Mouse (Mus musculus) embryonic facial prominence, embryonic 13.5 days (tissue): ENCODE measurements around the gene Eras. TPM values are rescaled to one million over a fixed set of nuclear protein-coding genes. Genes with fewer than 3 reads are reported as not detected.

Experiments
- ATAC-seq: fragments of 200-750 bp; cut with Nextera tagmentation; 2 replicates; pipeline ENCODE4 v1.8.0; 2017; ENCODE audit warnings: low read depth; ENCODE audit not compliant: insufficient number of reproducible peaks, insufficient read depth, low FRiP score, low TSS enrichment
- H3K27ac ChIP-seq: fragments of 300-500 bp; sonication (generic); 2 replicates; pipeline ENCODE4 v1.5.1; 2015; ENCODE audit warnings: moderate library complexity, mild to moderate bottlenecking, inconsistent platforms
- H3K27me3 ChIP-seq: fragments of 300-500 bp; sonication (generic); 2 replicates; pipeline ENCODE4 v1.6.1; 2015; ENCODE audit warnings: mild to moderate bottlenecking, inconsistent platforms
- H3K36me3 ChIP-seq: fragments of 300-500 bp; sonication (generic); 2 replicates; pipeline ENCODE4 v1.6.1; 2015; ENCODE audit warnings: mild to moderate bottlenecking, inconsistent platforms
- H3K4me1 ChIP-seq: fragments of 300-500 bp; sonication (generic); 2 replicates; pipeline ENCODE4 v1.6.1; 2015; ENCODE audit warnings: inconsistent platforms
- H3K4me2 ChIP-seq: fragments of 300-500 bp; sonication (generic); 2 replicates; pipeline ENCODE4 v1.6.1; 2015; ENCODE audit warnings: moderate library complexity, mild to moderate bottlenecking, inconsistent platforms
- H3K4me3 ChIP-seq: fragments of 300-500 bp; sonication (generic); 2 replicates; pipeline ENCODE4 v1.5.1; 2015; ENCODE audit warnings: mild to moderate bottlenecking, inconsistent platforms
- H3K9ac ChIP-seq: fragments of 300-500 bp; sonication (generic); 2 replicates; pipeline ENCODE4 v1.6.1; 2015; ENCODE audit warnings: mild to moderate bottlenecking, inconsistent platforms
- H3K9me3 ChIP-seq: fragments of 300-500 bp; sonication (generic); 2 replicates; pipeline ENCODE4 v1.6.1; 2016; ENCODE audit warnings: inconsistent platforms
- WGBS: fragments of 180-500 bp; shearing (Covaris S2); methylation state at CpG from one replicate; pipeline ENCODE4 v1.1.7; 2015; ENCODE audit warnings: mixed read lengths; 5-methylcytosine and 5-hydroxymethylcytosine counted together
- polyA plus RNA-seq: library from polyadenylated mRNA; unstranded; fragments of >200 nt; fragmentation: Nextera tagmentation; extraction: Ambion mirVana; gene quantifications from 2 replicates; pipeline ENCODE4 v1.2.1, GENCODE M21; 2015

The Eras gene
- not detected in 2 replicates for polyA plus RNA-seq

- no peak for ATAC-seq
- no peak within 1 kb of the TSS for H3K4me3 ChIP-seq
- no peaks in the 10 kb centered on the region for H3K9me3 ChIP-seq
- H3K36me3 ChIP-seq: peaks cover 25% of the 10 kb centered on the region
- no peak within 1 kb of the TSS for H3K4me2 ChIP-seq
- no peak within 1 kb of the TSS for H3K27ac ChIP-seq
- no peak within 1 kb of the TSS for H3K9ac ChIP-seq
- H3K4me1 ChIP-seq: no peaks in the 10 kb centered on the region
- peaks cover 63% of the 10 kb centered on the region for H3K27me3 ChIP-seq
- WGBS: 22% methylated on average over 19 of the region's 19 CpGs
Observed at GRCm38 (mm10) chrX:7928270-7928790, at the start of gene Eras. TSS of gene Eras (minus strand) at chrX:7928607.

DNA sequence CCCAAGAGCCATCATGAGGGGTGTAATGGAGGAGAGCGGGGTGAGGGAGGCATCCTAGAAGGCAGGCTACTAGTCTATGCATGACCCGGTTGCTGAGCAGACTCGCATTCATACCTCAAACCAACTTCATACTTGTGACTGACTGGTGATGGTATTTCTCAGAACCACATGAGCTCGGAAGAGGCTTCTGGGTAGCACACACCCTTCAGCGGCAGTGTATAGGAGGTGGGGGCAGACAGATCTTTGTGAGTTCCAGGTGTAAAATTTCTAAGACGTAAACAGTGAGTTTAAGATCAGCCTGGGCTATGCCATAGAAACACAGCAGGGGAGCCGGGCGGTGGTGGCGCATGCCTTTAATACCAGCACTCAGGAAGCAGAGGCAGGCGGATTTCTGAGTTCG is 49.5 kb upstream of the Eras start, which contains the start of gene Gata1:
Gene Gata1 (minus strand): TSS at position 180 of the 400 bp plus-strand sequence.
- no peak for ATAC-seq
- Histone ChIP-seq H3K9ac (no peak within 1 kb of the TSS), H3K4me3 (no peak within 1 kb of the TSS), H3K4me1 (no peaks in the 10 kb centered on the region), H3K9me3 (no peaks in the 10 kb centered on the region), H3K36me3 (no peaks in the 10 kb centered on the region), H3K27me3 (no peaks in the 10 kb centered on the region), H3K27ac (no peak within 1 kb of the TSS), H3K4me2 (no peak within 1 kb of the TSS)
- 90% methylated on average over 11 of the region's 11 CpGs for WGBS

DNA sequence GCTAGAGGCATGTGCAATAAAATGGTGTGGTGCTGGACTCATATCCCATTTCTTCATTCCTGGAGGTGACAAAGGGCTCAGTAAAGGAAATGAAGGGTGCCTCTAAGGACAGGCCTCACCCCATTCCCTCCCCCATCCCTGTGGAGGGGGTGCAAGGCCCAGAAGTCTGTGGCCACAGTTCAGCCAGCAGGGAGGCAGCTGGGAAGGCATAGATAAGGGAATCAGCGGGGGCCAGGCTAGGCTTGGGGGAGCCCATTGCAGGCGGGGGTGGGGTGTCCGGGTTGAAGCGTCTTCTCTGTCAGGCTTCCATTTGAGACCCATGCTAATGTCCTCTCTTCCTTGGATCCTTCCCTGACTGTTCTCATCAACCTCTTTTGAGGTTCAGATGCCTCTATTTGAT is 42.9 kb upstream of the Eras start:
- Histone ChIP-seq H3K9me3 (no peaks in the 10 kb centered on the region), H3K4me2 (no peak overlapping the region), H3K9ac (no peak overlapping the region), H3K36me3 (no peaks in the 10 kb centered on the region), H3K27me3 (no peaks in the 10 kb centered on the region), H3K4me3 (no peak overlapping the region), H3K27ac (no peak overlapping the region), H3K4me1 (no peaks in the 10 kb centered on the region)
- no peak for ATAC-seq
- WGBS: 88% methylated on average over 4 of the region's 4 CpGs

DNA sequence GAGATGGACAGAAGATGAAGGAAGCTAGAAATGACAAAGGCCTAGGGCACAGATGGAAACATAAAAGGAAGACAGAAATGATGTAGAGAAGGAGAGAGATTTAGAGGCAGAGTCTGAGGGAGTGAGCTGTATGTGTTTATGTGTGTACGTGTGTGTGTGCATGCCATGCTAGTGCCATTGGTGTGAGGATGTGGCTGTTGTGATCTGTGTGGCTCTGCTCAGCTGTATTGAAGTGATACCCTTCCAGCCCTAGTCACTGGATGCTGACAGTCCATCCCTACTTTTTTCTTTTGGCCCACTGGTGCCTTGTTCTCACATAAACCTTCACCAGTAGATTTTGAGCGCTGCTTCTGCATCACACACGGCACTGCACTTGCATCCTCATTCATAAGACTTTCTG is 40.5 kb upstream of the Eras start:
- WGBS: 87% methylated on average over 3 of the region's 3 CpGs

DNA sequence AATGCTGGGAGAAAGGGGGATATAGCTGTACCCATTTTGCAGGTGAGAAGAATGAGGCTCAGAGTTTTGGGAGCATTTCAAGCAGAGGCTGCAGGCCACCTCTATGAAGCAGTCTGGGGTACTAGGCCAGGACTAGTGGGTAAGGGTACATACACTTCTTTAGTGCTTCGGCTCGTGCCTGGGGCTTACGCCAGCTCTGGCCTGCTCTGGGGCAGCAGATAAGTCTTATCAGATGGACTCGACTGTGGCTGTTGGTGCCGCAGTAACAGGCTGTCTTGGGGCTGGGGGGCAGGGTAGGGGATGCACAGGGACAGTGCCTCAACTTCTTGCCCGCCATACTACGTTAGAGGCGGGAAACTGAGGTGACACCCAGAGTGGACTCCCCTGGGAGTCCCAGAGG is 39.8 kb upstream of the Eras start:
- Histone ChIP-seq H3K36me3 (no peaks in the 10 kb centered on the region), H3K9ac (no peak overlapping the region), H3K4me3 (no peak overlapping the region), H3K9me3 (no peaks in the 10 kb centered on the region), H3K4me2 (no peak overlapping the region), H3K4me1 (no peaks in the 10 kb centered on the region), H3K27ac (no peak overlapping the region), H3K27me3 (no peaks in the 10 kb centered on the region)
- ATAC-seq: no peak
- 87% methylated on average over 8 of the region's 8 CpGs for WGBS

More for the DNA sequence above, 40.5 kb upstream of the Eras start:
- no peak overlapping the region for H3K4me2 ChIP-seq
- no peak overlapping the region for H3K9ac ChIP-seq
- H3K4me3 ChIP-seq: no peak overlapping the region
- ATAC-seq: no peak
- H3K9me3 ChIP-seq: no peaks in the 10 kb centered on the region
- no peaks in the 10 kb centered on the region for H3K27me3 ChIP-seq
- no peak overlapping the region for H3K27ac ChIP-seq
- H3K36me3 ChIP-seq: no peaks in the 10 kb centered on the region
- H3K4me1 ChIP-seq: no peaks in the 10 kb centered on the region

DNA sequence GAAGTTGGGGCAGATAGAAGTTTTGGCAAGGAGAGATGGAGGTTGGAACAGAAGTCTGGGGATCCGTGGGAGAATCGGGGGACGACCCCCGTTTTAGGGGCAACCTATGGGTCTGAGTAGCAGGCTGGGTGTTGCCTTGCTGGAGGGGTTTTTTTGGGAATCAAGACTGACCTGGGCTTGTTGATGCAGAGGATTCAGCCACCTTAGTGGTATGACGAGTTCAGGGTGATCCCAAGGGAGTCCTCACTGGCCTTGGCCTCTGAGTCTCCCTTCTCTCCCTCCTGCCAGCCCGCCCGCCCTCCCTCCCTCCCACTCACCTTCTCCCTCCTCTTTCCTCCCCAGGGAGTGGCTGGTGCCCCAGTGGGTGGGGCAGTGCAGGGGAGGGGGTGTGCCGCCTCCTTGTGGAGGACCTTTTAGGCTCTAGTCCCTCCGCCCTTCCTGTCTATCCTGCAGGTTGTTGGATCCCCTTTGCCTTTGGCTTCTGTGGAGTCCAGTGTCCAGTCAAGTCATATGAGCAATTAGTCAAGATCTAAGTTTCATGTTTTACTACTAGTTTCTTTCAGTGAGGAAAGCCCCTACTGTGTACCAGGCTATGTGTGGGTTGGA is 39.3 kb upstream of the Eras start:
- Histone ChIP-seq H3K27me3 (no peaks in the 10 kb centered on the region), H3K4me2 (no peak overlapping the region), H3K9ac (no peak overlapping the region), H3K27ac (no peak overlapping the region), H3K9me3 (no peaks in the 10 kb centered on the region), H3K4me1 (no peaks in the 10 kb centered on the region), H3K4me3 (no peak overlapping the region), H3K36me3 (no peaks in the 10 kb centered on the region)
- ATAC-seq: no peak
- 72% methylated on average over 9 of the region's 9 CpGs for WGBS

- Histone ChIP-seq H3K4me2 (no peak overlapping the region), H3K4me1 (no peaks in the 10 kb centered on the region), H3K9me3 (no peaks in the 10 kb centered on the region), H3K4me3 (no peak overlapping the region), H3K27ac (no peak overlapping the region), H3K9ac (no peak overlapping the region), H3K36me3 (no peaks in the 10 kb centered on the region), H3K27me3 (no peaks in the 10 kb centered on the region)
- whole genome bisulfite sequencing: 76% methylated on average over 4 of the region's 4 CpGs
- ATAC-seq: no peak
Observed at GRCm38 (mm10) chrX:7966161-7966560, 37.8 kb upstream of the Eras start.

- ATAC-seq: no peak
- WGBS: 77% methylated on average over 7 of the region's 7 CpGs
- Histone ChIP-seq H3K4me3 (no peak overlapping the region), H3K36me3 (no peaks in the 10 kb centered on the region), H3K4me1 (no peaks in the 10 kb centered on the region), H3K9me3 (no peaks in the 10 kb centered on the region), H3K27me3 (no peaks in the 10 kb centered on the region), H3K9ac (no peak overlapping the region), H3K4me2 (no peak overlapping the region), H3K27ac (no peak overlapping the region)
Observed at GRCm38 (mm10) chrX:7963829-7964626, 35.6 kb upstream of the Eras start.

- no peak overlapping the region for H3K27ac ChIP-seq
- no peaks in the 10 kb centered on the region for H3K4me1 ChIP-seq
- no peaks in the 10 kb centered on the region for H3K36me3 ChIP-seq
- no peak overlapping the region for H3K9ac ChIP-seq
- ATAC-seq: no peak
- H3K9me3 ChIP-seq: no peaks in the 10 kb centered on the region
- no peak overlapping the region for H3K4me2 ChIP-seq
- no peaks in the 10 kb centered on the region for H3K27me3 ChIP-seq
- no peak overlapping the region for H3K4me3 ChIP-seq
- 92% methylated on average over 9 of the region's 9 CpGs for WGBS
Observed at GRCm38 (mm10) chrX:7958868-7959267, 30.5 kb upstream of the Eras start.

- no peaks in the 10 kb centered on the region for H3K27me3 ChIP-seq
- 94% methylated on average over 7 of the region's 7 CpGs for whole genome bisulfite sequencing
- ATAC-seq: no peak
- H3K4me1 ChIP-seq: no peaks in the 10 kb centered on the region
- no peak overlapping the region for H3K4me2 ChIP-seq
- no peaks in the 10 kb centered on the region for H3K9me3 ChIP-seq
- H3K27ac ChIP-seq: no peak overlapping the region
- no peaks in the 10 kb centered on the region for H3K36me3 ChIP-seq
- no peak overlapping the region for H3K9ac ChIP-seq
- H3K4me3 ChIP-seq: no peak overlapping the region
Observed at GRCm38 (mm10) chrX:7950091-7950490, 21.7 kb upstream of the Eras start.

DNA sequence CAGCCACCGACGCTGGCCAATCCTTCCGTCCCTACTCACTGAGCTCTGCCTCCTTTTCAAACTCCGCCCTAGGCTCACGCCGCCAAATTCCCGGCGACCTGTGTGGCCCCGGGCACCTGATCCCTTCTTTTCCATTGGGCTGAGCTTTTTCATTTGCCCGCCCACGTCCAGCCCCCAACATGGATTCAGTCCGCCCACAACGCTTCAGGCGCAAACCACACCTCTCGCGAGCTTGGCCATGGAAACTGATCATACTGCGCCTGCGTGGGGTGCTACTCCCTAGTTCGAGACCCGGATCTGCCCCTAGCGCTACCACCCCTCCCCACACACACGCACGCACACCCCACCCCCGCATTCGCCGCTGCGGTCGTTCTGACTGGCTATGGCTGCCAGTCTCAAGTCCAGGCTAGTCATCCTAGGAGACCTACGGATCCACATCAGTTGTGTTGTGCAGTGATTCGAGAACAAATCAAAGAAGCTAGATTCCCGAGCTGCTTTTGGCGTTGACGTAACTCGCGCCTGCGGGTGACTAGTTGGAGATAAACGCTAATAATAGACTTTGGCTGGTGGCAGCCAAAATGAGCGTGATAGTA is 19.6 kb upstream of the Eras start:
- WGBS: 25% methylated on average over 38 of the region's 38 CpGs
- peak; percentile 97; the same call in 1 of the 2 replicates for ATAC-seq
- Histone ChIP-seq H3K36me3 (peaks cover 3% of the 10 kb centered on the region; the same call in 1 of the 2 replicates), H3K27ac (peak overlapping the region; percentile 72), H3K4me3 (peak overlapping the region; percentile 50), H3K27me3 (no peaks in the 10 kb centered on the region), H3K9me3 (no peaks in the 10 kb centered on the region), H3K9ac (peak overlapping the region; percentile 65), H3K4me2 (peak overlapping the region; percentile 57), H3K4me1 (no peaks in the 10 kb centered on the region)
